Mouse (Mus musculus): Measurements from ENCODE around the gene Ppp1r9a.

Gene Ppp1r9a

DNA sequence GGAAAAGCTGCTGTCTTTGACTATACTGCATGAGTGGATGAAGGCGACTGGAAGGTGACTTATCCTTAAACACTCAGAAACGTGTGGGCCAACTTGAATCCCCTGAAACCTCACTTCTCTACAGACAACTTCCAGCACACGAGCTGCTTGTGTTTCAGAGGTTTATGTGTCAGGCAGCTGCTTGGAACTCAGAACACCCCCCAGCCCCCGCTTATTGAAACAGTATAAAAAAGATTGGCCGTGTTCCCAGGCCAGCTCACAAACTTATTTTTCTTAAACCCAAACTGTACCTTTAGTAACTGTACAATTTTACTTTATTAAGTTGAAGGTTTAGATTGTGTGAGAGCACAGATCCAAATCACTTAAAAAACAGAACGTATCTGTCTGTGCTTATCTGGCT is 53.9 kb downstream of the Ppp1r9a start:
- DNase-seq (ENCODE audit: low read depth, low spot score), result no peak

- DNase-seq (ENCODE audit: low read depth, low spot score), result no peak
These were observed 59.5 kb downstream of the Ppp1r9a start for GRCm38 (mm10) chr6:4962197-4962596.

- no peak for DNase-seq (ENCODE audit: low read depth, low spot score)
These were observed 60.3 kb downstream of the Ppp1r9a start for GRCm38 (mm10) chr6:4963049-4963448.

DNA sequence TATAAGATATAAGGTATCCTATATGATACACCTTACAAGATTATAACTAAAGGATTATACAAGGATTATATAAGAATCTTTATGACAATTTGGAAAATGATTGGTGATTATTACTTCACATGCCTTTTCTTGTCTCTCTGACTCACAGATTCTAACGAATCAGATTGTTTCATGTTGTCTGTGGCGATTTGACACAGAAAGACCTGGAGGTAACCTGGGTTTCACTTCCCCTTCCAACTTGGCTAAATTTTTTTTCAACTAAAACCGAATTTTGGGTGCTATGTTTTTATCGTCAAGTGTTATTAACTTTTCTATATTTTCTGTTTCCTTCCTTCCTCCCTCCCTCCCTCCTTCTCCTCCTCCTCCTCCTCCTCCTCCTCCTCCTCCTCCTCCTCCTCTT is 64.5 kb downstream of the Ppp1r9a start:
- DNase-seq (ENCODE audit: low read depth, low spot score), result no peak

DNA sequence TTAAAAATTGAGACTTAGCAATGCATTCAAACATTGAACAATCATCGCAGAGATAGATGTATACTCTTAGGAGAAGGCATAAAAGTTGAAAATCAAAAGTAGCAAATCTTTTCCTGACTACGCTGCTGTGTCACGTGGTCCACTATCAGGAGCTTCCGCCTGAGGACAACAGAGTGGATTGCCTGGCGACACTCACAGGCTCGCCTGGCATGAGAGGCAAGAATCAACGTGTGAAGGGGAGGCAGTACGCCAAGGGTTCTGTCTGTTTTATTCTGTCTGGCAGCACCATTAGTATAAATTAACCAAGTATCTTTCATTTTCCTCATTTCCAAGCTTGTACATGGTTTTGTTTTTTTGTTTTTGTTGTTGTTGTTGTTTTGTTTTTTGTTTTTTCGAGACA is 68.5 kb downstream of the Ppp1r9a start:
- no peak for DNase-seq (ENCODE audit: low read depth, low spot score)

- no peak for DNase-seq (ENCODE audit: low read depth, low spot score)
These were observed 70.1 kb downstream of the Ppp1r9a start for GRCm38 (mm10) chr6:4972808-4973207.

- no peak for DNase-seq (ENCODE audit: low read depth, low spot score)
These were observed 70.6 kb downstream of the Ppp1r9a start for GRCm38 (mm10) chr6:4973337-4973736.

DNA sequence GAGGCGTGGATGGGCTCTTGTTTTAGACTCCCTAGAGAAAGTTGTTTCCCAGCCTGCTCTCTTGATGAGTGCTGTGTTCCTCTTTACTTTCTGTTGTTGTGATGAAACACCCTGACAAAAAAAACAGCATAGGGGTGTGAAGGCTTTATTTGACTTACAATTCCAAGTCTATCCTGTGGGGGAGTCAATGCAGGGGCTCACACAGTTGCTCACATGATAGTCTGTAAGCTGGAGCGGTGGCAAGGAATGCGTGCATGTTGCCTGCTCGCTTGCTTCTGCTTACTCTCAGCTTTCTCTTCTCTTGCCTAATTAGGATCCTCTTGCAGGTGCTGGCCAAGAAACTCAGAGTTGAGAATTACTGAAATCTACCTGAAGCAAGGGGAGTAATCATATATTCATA is 74.8 kb downstream of the Ppp1r9a start:
- DNase-seq (ENCODE audit: low read depth, low spot score), result no peak

DNA sequence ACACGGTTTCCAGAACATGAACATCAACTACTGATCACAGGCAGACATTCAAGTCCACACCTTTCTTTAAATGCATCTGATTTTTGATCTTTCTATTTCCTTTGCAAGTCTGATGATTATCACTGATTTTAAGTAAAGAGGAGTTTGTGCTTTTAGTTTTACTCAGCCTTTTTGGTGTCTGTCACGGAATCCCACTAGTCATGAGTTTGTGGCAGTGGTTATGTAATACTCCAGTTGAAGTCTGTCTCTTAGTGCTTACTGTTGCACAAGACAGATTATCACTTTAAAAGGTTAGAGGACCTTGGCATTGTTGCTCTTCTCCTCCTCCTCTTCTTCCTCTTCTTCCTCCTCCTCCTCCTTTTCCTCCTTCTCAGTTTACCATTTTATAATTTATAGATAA is 75.5 kb downstream of the Ppp1r9a start:
- DNase-seq (ENCODE audit: low read depth, low spot score), result no peak

GRCm38 (mm10) chr6:4978897-4979296 is 76.2 kb downstream of the Ppp1r9a start:
- DNase-seq (ENCODE audit: low read depth, low spot score), result no peak

DNA sequence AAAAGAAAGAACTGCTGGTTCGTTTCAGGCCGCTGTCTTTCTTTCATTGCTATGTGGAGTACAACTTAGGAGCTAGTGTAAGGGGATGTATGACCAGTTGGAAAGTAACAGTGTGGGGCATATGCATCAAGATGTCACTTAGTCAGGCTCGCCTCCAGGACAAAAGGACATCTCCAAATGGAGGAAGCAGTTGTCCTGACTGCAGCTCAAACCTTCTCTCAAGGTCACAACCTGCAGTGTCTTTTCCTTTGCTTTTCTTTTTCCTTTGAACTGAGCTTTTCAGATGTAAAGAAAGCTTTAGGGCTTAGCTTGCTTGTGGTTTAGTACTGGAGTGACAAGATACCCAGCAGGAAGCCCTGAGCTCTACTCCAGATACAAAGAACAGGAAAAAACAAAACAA is 77.4 kb downstream of the Ppp1r9a start:
- no peak for DNase-seq (ENCODE audit: low read depth, low spot score)

DNA sequence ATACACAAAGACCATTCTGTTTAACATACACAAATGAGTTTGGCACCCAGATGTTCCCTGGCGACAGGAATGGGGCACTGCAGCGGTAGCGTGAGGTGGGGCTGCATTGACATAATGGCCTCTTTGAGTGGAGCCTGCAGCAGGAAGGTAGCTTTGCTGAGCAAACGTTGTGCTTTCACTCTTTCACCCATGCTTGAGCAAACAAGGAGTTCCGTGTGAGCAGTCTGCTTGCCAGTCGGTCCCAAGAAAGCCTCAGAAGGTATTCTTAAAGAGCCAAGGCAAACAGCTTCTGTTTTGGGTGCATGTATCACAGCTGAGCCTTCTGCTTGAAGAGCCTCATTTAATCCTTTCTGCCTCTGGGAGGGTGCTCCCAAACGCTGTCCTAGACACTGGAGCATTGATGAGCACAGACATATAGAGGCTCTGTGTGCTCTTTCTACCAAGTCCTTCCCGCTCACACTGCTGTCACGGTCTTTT is 80.0 kb downstream of the Ppp1r9a start:
- no peak for DNase-seq (ENCODE audit: low read depth, low spot score)

GRCm38 (mm10) chr6:4985668-4986067 is 83.0 kb downstream of the Ppp1r9a start:
- DNase-seq (ENCODE audit: low read depth, low spot score), result no peak

DNA sequence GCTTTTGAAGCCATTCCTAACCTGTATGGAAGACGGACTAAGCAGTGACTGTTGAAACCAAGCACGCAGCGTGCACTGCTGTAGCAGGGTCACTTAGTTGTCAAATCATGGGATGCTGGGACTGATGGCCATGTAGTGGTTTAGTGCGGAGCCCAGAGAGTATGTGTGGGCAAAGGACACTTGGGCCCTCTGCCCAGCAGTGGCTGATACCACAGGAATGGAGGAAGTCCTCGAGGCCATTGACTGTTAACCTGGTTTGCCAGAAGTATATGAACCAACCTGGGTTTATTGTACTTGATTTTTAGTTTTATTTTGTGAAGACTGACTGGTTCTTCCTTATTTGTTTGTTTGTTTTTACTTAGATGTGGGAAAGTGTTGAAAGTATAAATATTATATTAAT is 84.4 kb downstream of the Ppp1r9a start:
- no peak for DNase-seq (ENCODE audit: low read depth, low spot score)

GRCm38 (mm10) chr6:4988688-4989087 is 86.0 kb downstream of the Ppp1r9a start:
- DNase-seq (ENCODE audit: low read depth, low spot score), result no peak

- no peak for DNase-seq (ENCODE audit: low read depth, low spot score)
These were observed 89.6 kb downstream of the Ppp1r9a start for GRCm38 (mm10) chr6:4992308-4992707.

DNA sequence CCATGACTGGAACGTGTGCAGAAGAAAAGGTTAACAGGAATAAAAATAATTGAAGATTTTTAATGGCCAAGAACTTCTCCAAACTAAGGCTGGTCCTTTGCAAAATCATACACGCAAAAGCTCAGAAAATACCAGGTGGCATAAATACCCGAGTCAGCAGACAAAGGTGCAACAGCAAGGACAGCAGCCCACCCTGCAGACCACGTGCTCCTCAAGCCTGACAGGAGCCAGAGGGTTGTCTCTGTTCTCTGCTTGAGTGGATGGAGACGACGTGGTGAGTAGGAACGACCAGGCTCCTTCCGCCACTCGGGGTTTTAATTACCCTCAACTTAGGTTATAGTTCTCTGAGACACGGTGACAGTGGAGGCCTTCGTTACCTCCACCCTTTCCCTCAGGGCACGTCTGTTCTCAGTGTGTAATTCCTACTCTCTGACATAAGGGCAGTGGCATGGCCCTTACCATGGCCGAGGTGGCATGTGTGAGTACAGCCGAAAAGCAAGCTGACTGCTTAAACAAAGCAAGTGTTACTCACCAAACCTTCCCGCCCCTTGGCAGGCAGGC is 91.0 kb downstream of the Ppp1r9a start:
- DNase-seq (ENCODE audit: low read depth, low spot score), result no peak

GRCm38 (mm10) chr6:4994161-4994919 is 91.6 kb downstream of the Ppp1r9a start:
- DNase-seq (ENCODE audit: low read depth, low spot score), result no peak

GRCm38 (mm10) chr6:4997599-4997998 is 94.9 kb downstream of the Ppp1r9a start:
- DNase-seq (ENCODE audit: low read depth, low spot score), result no peak

- no peak for DNase-seq (ENCODE audit: low read depth, low spot score)
These were observed 96.2 kb downstream of the Ppp1r9a start for GRCm38 (mm10) chr6:4998929-4999328.

- no peak for DNase-seq (ENCODE audit: low read depth, low spot score)
These were observed 98.1 kb downstream of the Ppp1r9a start for GRCm38 (mm10) chr6:5000788-5001187.

DNA sequence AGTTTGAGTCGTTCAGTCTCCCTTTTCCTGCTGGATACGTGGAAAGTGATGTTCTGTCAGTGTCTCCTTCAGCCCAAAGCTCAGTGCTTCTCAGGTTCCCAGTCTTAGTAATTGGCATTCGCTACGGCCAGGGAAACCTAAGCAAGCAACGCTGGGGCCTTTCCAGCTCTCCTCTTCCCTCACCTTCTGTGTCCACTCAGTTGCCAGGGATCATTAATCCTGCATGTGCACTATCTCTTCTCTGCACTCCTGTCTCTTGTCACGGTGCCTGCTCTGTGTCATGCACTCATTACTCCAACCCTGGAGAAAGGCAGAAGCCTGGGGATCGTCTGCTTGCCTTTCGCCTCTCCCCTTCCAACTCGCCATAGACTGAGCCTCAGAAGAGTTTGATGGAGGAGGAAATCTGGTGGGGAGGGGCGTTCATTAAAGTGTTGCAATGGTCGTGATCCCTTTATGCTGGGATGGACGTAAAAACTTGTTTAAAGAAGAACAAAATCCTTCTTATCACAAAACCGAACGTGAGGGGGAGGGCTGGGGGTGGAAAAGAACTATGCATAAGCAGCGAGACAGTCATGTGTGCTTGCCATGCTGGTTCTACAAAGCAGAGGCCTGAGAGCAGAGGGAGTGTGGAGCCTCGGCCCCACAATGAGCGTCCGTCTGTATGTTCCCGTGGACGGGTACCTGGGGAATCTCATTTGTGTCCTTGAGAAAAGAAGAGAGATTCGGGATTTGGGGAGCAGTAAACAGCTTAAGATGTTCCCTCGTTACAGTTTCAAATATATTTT is 103.0 kb downstream of the Ppp1r9a start:
- no peak for DNase-seq (ENCODE audit: low read depth, low spot score)

Data from skeletal muscle tissue, adult 2 months (tissue).